In the genomic region with DNA sequence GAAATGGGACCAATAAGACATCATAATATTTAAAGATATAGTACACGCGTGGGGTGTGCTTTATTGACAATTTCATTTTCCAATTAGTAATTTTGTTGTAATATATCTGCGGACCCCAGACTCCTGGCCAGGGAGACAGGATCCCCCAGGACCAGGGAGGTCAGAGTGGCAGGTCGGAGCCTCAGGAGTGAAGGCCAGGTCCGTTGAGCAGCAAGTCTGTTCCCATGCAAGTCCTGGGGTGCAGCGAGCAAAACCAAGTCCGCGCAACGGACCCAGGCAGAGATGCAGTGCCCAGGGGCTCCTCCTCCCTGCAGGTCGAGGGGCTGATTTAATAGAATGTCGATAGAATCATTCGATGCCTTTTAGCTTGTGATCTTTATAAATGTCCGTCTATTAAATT, we compare ENCODE assay signal across 23 mouse cellular contexts. TPM values are rescaled to one million over a fixed set of nuclear protein-coding genes. Genes with fewer than 3 reads are reported as not detected.
"Had no signal": no experiment of that assay in that cellular context is flagged by ENCODE, and none has a peak within 500 bp of the region (broad histone marks: within the 10 kb centered on the region; RNA-seq: fewer than 3 reads in every experiment).

No protein-coding gene starts in this region.

- H3K9ac ChIP-seq: limb, embryonic 12.5 days; limb, embryonic 15.5 days; liver, embryonic 14.5 days; liver, postnatal 0 days; lung, embryonic 14.5 days; neural tube, embryonic 13.5 days had no signal

- H3K36me3 ChIP-seq: limb, embryonic 12.5 days; limb, embryonic 15.5 days; neural tube, embryonic 13.5 days had no signal

- H3K4me3 ChIP-seq: limb, embryonic 12.5 days; limb, embryonic 15.5 days; neural tube, embryonic 13.5 days had no signal

- H3K9me3 ChIP-seq: limb, embryonic 12.5 days; limb, embryonic 15.5 days; neural tube, embryonic 13.5 days had no signal

- ATAC-seq: liver, postnatal 0 days; lung, postnatal 0 days had no signal

- H3K27ac ChIP-seq: limb, embryonic 12.5 days; limb, embryonic 15.5 days; liver, embryonic 14.5 days; macrophage; neural tube, embryonic 13.5 days had no signal

- H3K4me2 ChIP-seq: limb, embryonic 12.5 days; limb, embryonic 15.5 days; liver, embryonic 11.5 days; lung, embryonic 14.5 days; neural tube, embryonic 13.5 days had no signal

- DNase-seq: kidney, adult 18-20 months; kidney, adult 9 months; kidney, postnatal 14 days; kidney, postnatal 4 days; liver, postnatal 0 days; lung, embryonic 14.5 days; thymus, adult 18-20 months; thymus, postnatal 36 days had no signal

RNA-seq across cellular contexts. Expression of gene Mnx1, which starts 9.1 kb away (rescaled TPM):
- total RNA-seq: layer of hippocampus, adult 18-20 months; layer of hippocampus, postnatal 14 days; left cerebral cortex, adult 8-10 months; left cerebral cortex, postnatal 14 days; megakaryocyte, adult 5-6 weeks had no signal
- polyA plus RNA-seq: kidney, embryonic 16.5 days; limb, embryonic 15.5 days; liver, embryonic 14.5 days; liver, postnatal 0 days; lung, embryonic 14.5 days; lung, postnatal 0 days; macrophage; spleen, adult 2 months; urinary bladder, adult 2 months had no signal
